Comparison of ENCODE assay signal across 8 mouse cellular contexts in the genomic region with DNA sequence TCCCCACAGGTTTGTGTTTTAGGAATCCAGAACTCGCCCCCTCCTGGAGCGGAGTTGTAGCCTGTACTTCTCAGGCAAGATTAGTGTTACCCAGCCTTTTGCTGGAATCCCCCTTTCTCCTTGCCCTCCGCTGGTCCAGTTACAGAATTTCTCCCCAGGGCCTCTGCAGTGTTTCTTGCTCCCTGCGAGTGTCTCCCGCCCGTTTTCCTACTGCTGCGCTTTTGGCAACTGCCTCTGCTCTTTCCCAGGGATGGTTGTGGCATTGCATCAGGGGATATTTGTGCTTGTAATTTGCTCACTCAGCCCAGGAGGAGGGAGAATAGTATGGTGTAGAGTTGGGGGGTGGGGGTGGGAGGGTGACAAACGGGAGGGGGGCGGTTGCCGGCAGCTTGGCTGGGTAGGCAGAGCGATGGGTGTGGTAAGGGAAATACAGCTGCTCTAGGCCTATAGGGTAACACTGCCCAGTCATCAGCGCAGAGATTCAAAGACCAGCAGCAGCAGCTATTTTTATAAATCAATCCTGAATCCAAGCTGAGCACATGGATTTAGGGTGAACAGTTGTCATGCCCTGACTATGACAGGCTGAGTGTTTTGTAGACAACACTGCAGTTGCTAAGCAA. TPM values are rescaled to one million over a fixed set of nuclear protein-coding genes. Genes with fewer than 3 reads are reported as not detected.
A peak's percentile ranks its signal among the peaks of the same experiment; 100 is the strongest.
DNase-seq lines count a peak whose midpoint lies in the region; ATAC-seq lines count a peak whose summit lies in the region.

No protein-coding gene starts in this region.

- peak; percentile 83 for DNase-seq in 3T3-L1 (ENCODE audit: low read depth, low spot score)
- peak; percentile 25 to 28 for DNase-seq in adrenal gland, adult 18-20 months (ENCODE audit: low spot score in 2 of 2)
- peak; percentile 60 for DNase-seq in kidney, postnatal 10 days
- no peak for DNase-seq in liver, embryonic 13.5 days
- peak; percentile 37 for DNase-seq in thymus, postnatal 4 days

- H3K4me2 ChIP-seq in embryonic facial prominence, embryonic 15.5 days (replicated peaks): peak overlapping the region; percentile 75
- H3K4me2 ChIP-seq in heart, embryonic 11.5 days: peak overlapping the region; percentile 78
- H3K4me2 ChIP-seq in liver, embryonic 13.5 days: peak overlapping the region; percentile 95
- peak overlapping the region; percentile 87 for H3K4me2 ChIP-seq in neural tube, embryonic 14.5 days (ENCODE audit: low read depth, low read length)

- ATAC-seq in embryonic facial prominence, embryonic 15.5 days (ENCODE audit: insufficient number of reproducible peaks, low FRiP score, low TSS enrichment, low read depth): peak; percentile 14; the same call in 1 of the 2 replicates
- ATAC-seq in heart, embryonic 11.5 days (replicated peaks; ENCODE audit: insufficient number of reproducible peaks, low FRiP score, low TSS enrichment): no peak
- no peak for ATAC-seq in liver, embryonic 13.5 days (ENCODE audit: low read depth)
- no peak for ATAC-seq in neural tube, embryonic 14.5 days (ENCODE audit: low read depth)

- H3K27ac ChIP-seq in embryonic facial prominence, embryonic 15.5 days (replicated peaks): peak overlapping the region; percentile 97
- H3K27ac ChIP-seq in heart, embryonic 11.5 days (ENCODE audit: low read depth, low read length): peak overlapping the region; percentile 95
- H3K27ac ChIP-seq in liver, embryonic 13.5 days: no peak overlapping the region
- peak overlapping the region; percentile 90; the same call in 1 of the 2 replicates for H3K27ac ChIP-seq in neural tube, embryonic 14.5 days (ENCODE audit: low read depth, low read length)

- 1% methylated on average over 12 of the region's 12 CpGs for WGBS in embryonic facial prominence, embryonic 15.5 days
- 2% methylated on average over 12 of the region's 12 CpGs for WGBS in heart, embryonic 11.5 days (ENCODE audit: insufficient replicate concordance)
- 5% methylated on average over 12 of the region's 12 CpGs for WGBS in liver, embryonic 13.5 days (ENCODE audit: insufficient replicate concordance)
- WGBS in neural tube, embryonic 14.5 days: 3% methylated on average over 12 of the region's 12 CpGs

- H3K4me3 ChIP-seq in embryonic facial prominence, embryonic 15.5 days (replicated peaks): peak overlapping the region; percentile 86
- peak overlapping the region; percentile 69 for H3K4me3 ChIP-seq in heart, embryonic 11.5 days (ENCODE audit: low read depth, low read length)
- peak overlapping the region; percentile 73 for H3K4me3 ChIP-seq in liver, embryonic 13.5 days (replicated peaks)
- peak overlapping the region; percentile 81 for H3K4me3 ChIP-seq in neural tube, embryonic 14.5 days (ENCODE audit: low read depth, low read length)

- no peaks in the 10 kb centered on the region for H3K36me3 ChIP-seq in embryonic facial prominence, embryonic 15.5 days
- no peaks in the 10 kb centered on the region for H3K36me3 ChIP-seq in heart, embryonic 11.5 days (ENCODE audit: control insufficient read depth, insufficient read depth, low read length)
- H3K36me3 ChIP-seq in liver, embryonic 13.5 days: no peaks in the 10 kb centered on the region
- no peaks in the 10 kb centered on the region for H3K36me3 ChIP-seq in neural tube, embryonic 14.5 days (ENCODE audit: control insufficient read depth, insufficient read depth, low read length)

- H3K9me3 ChIP-seq in embryonic facial prominence, embryonic 15.5 days (replicated peaks): no peaks in the 10 kb centered on the region
- H3K9me3 ChIP-seq in heart, embryonic 11.5 days (replicated peaks; ENCODE audit: control insufficient read depth, low read length): no peaks in the 10 kb centered on the region
- H3K9me3 ChIP-seq in liver, embryonic 13.5 days (replicated peaks): no peaks in the 10 kb centered on the region
- no peaks in the 10 kb centered on the region for H3K9me3 ChIP-seq in neural tube, embryonic 14.5 days (ENCODE audit: control insufficient read depth, low read length)

- H3K27me3 ChIP-seq in embryonic facial prominence, embryonic 15.5 days: no peaks in the 10 kb centered on the region
- H3K27me3 ChIP-seq in heart, embryonic 11.5 days (ENCODE audit: control insufficient read depth, insufficient read depth, low read length): no peaks in the 10 kb centered on the region
- peaks cover 19% of the 10 kb centered on the region for H3K27me3 ChIP-seq in liver, embryonic 13.5 days
- H3K27me3 ChIP-seq in neural tube, embryonic 14.5 days (ENCODE audit: control insufficient read depth, insufficient read depth, low read length): peaks cover 3% of the 10 kb centered on the region; the same call in 1 of the 2 replicates

- peaks cover 9% of the 10 kb centered on the region for H3K4me1 ChIP-seq in embryonic facial prominence, embryonic 15.5 days
- peaks cover 9% of the 10 kb centered on the region; the same call in 1 of the 2 replicates for H3K4me1 ChIP-seq in heart, embryonic 11.5 days (ENCODE audit: control insufficient read depth, insufficient read depth, low read length)
- H3K4me1 ChIP-seq in liver, embryonic 13.5 days (replicated peaks): peaks cover 31% of the 10 kb centered on the region
- peaks cover 9% of the 10 kb centered on the region; the same call in 1 of the 2 replicates for H3K4me1 ChIP-seq in neural tube, embryonic 14.5 days (ENCODE audit: control insufficient read depth, insufficient read depth, low read length)

- peak overlapping the region; percentile 87 for H3K9ac ChIP-seq in embryonic facial prominence, embryonic 15.5 days
- H3K9ac ChIP-seq in heart, embryonic 11.5 days (ENCODE audit: low read depth, low read length): peak overlapping the region; percentile 90
- H3K9ac ChIP-seq in liver, embryonic 13.5 days: peak overlapping the region; percentile 79
- H3K9ac ChIP-seq in neural tube, embryonic 14.5 days (replicated peaks; ENCODE audit: low read depth, low read length): peak overlapping the region; percentile 84

RNA-seq across cellular contexts. Expression of a gene that starts 1.6 kb away (rescaled TPM):
- 10 to 100 TPM; 79.0 to 91.6 TPM for total RNA-seq in adrenal gland, adult 18-20 months (2021)
- polyA plus RNA-seq in embryonic facial prominence, embryonic 15.5 days (2015; fragmentation: Nextera tagmentation; extraction: Ambion mirVana): 80.1 and 82.4 TPM in 2 replicates
- polyA plus RNA-seq in heart, embryonic 11.5 days (2014; fragmentation: Nextera tagmentation; extraction: Ambion mirVana): 64.9 and 93.6 TPM in 2 replicates
- 9.0 and 12.4 TPM in 2 replicates for polyA plus RNA-seq in liver, embryonic 13.5 days (2015; fragmentation: Nextera tagmentation; extraction: Ambion mirVana)
- polyA plus RNA-seq in neural tube, embryonic 14.5 days (2014; fragmentation: Nextera tagmentation; extraction: Ambion mirVana): 171 and 219 TPM in 2 replicates

RNA-seq across cellular contexts. Expression of a gene that starts 57.5 kb away (rescaled TPM):
- total RNA-seq in adrenal gland, adult 18-20 months (2021): 10 to 100 TPM; 10.9 to 14.1 TPM
- polyA plus RNA-seq in embryonic facial prominence, embryonic 15.5 days (2015; fragmentation: Nextera tagmentation; extraction: Ambion mirVana): 26.2 and 26.8 TPM in 2 replicates
- 22.0 and 23.7 TPM in 2 replicates for polyA plus RNA-seq in heart, embryonic 11.5 days (2014; fragmentation: Nextera tagmentation; extraction: Ambion mirVana)
- polyA plus RNA-seq in liver, embryonic 13.5 days (2015; fragmentation: Nextera tagmentation; extraction: Ambion mirVana): 16.7 and 18.8 TPM in 2 replicates
- polyA plus RNA-seq in neural tube, embryonic 14.5 days (2014; fragmentation: Nextera tagmentation; extraction: Ambion mirVana): 8.6 and 12.5 TPM in 2 replicates
